Mouse (Mus musculus): Measurements from ENCODE around the gene Itga7.

- TF ChIP-seq ZNF384 (IDR thresholded peaks at IDR 0.05; ENCODE audit: low read depth, low read length), result no peak
- TF ChIP-seq HCFC1 (IDR thresholded peaks at IDR 0.05; ENCODE audit: borderline replicate concordance, insufficient read depth, low read length), result no peak
- no peak for TF ChIP-seq ZC3H11A (IDR thresholded peaks at IDR 0.05; ENCODE audit: borderline replicate concordance, low read depth, low read length)
- TF ChIP-seq MAFK (IDR thresholded peaks at IDR 0.05; ENCODE audit: insufficient read depth, low read depth, low read length), result no peak
- no peak for TF ChIP-seq CHD2 (IDR thresholded peaks at IDR 0.05; ENCODE audit: low read depth, low read length)
Observed at GRCm38 (mm10) chr10:128923935-128924334, 9.7 kb upstream of the Itga7 start, which contains the start of gene Bloc1s1.
